Mouse (Mus musculus): ENCODE measurements around the gene Gucy2c.

- TF ChIP-seq CTCF (conservative IDR thresholded peaks at IDR 0.05; ENCODE audit: low read length) (no peak), NANOG (IDR thresholded peaks at IDR 0.05; ENCODE audit: borderline replicate concordance, low read length) (no peak)
These were observed 91.0 kb downstream of the Gucy2c start for GRCm38 (mm10) chr6:136690527-136690926.
